Mouse (Mus musculus): ENCODE data around the gene Kcnk7.

Gene Kcnk7

DNA sequence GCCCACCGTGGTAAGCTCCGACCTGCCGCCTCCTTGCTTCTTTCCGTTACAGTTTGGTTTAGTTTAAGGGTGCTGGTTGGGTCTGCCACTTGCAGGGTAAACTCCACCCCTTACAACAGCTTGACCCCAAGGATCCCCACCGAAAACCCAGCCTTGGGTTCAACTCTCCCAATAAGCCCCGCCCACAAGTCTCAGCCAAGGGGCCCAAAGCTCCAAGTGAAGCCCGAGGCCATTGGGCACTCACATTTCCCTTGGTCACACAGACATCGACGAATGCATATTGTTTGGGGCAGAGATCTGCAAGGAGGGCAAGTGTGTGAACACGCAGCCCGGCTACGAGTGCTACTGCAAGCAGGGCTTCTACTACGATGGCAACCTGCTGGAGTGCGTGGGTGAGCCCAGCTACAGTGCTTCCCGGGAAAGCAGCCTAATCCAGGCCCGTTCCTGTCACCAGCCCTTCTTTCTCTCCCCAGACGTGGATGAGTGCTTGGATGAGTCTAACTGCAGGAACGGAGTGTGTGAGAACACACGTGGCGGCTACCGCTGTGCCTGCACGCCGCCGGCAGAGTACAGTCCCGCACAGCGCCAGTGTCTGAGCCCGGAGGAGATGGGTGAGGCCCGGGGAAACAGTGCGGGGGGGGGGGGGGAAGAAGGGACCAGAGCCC, 52.3 kb downstream of the Kcnk7 start:
- DNase-seq, result peak in 1 of 2 experiments; percentile 41
